Mouse (Mus musculus) regulatory T cell (primary cell): ENCODE results near the gene Spef2.

Experiments
- in situ Hi-C: fragments of 300-600 bp; cut with MboI, MseI; formaldehyde crosslinking; loops from one replicate; pipeline ENCODE4 v1.15.1; 2025; ENCODE audit warnings: high pct_unique_total_duplicates

Gene Spef2

DNA sequence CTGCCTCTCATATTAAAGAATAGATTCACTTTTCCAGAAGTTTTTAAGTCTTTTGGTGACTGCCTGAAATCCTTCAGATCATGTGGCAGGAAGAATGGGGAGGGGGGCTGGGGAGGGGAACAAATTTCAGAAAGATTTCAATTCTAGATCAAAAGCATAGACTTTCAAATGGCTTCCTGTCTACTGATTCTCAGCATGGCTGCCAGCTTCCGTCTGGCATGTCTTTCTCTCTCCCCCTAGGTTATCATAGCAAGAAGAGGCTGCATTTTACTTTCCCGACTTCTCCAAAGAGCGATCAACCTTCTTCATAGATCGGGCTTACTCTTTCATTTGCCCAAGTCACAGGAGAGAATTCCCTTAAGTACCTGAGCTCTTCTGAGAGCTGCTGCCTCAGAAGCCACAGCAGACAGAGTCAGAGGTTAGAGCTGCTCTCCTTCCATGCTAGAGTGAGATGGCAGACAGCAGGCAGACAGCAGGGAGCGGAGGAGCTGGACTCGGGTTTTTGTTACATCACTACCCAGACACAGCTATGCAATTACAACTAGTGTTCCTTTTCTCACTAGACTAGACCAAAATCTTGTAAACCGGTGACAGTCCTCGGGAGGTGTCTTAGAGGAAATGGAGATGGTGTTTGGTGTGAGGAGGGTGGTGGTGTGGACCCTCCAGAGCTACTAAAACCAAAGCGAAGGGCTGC lies 71.2 kb downstream of the Spef2 start:
- in situ Hi-C loops, result no loop called here

DNA sequence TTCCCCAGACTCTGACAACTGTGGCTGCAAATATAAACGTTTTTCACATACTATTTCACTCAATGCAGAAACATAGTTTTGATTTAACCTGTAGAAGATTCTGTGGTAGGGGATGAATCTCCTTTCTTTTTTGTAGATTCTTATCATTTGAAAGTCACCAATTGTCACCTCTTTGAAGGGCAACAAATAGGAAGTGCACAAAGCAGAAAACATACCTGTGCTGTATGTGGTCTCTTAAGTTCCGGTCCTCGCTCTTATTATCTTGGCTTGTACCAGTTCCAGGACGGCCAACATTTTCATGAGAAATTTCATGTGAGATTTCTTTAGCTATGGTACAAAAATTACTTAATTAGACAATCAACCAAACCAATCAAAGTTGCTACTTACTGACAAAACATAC lies 80.1 kb downstream of the Spef2 start:
- in situ Hi-C loops, result loop anchor here (5.0 kb wide), 1 partner anchor 39 kb away; no protein-coding TSS in a partner anchor

DNA sequence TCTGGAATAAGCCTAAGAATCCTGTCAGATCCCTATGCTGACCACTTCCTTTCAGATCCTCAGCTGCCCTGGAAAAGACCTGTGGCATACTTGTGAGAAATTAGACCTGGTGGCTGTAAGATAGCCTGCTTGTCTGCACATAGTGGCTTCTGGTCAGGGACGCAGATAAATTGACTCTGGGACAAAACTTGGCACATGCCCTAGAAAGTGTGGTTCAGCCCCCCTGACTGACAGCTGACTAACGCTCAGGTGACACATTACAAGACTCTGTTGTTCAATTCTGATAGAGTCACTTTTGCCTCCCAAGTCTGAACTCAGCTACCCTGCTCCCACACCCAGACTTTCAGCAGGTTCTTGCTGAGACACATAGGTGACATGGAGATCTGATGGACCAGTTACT lies 83.7 kb downstream of the Spef2 start:
- in situ Hi-C loops, result loop anchor here (5.0 kb wide), 2 partner anchors 42 to 208 kb away; no protein-coding TSS in a partner anchor

DNA sequence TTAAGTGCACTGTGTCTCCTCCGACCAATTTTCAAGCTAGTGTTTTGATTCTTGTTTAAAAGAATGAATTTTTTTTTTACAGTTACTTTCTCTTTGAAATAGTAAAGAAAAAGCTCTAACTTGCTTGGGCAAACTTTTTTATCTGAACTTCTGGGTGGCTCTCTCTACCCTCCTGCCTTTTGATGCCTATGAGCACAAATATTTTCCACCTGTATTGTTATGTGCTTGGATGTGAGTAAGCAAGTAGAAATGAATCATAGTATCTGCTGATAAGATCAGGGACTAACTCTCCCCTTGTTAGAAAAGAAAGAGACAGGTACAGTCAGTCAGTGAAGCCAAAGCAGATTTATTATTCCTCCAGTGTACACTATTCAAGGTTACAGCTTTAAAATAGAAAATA lies 87.5 kb downstream of the Spef2 start:
- in situ Hi-C loops, result loop anchor here (5.0 kb wide), 1 partner anchor 204 kb away; no protein-coding TSS in a partner anchor

DNA sequence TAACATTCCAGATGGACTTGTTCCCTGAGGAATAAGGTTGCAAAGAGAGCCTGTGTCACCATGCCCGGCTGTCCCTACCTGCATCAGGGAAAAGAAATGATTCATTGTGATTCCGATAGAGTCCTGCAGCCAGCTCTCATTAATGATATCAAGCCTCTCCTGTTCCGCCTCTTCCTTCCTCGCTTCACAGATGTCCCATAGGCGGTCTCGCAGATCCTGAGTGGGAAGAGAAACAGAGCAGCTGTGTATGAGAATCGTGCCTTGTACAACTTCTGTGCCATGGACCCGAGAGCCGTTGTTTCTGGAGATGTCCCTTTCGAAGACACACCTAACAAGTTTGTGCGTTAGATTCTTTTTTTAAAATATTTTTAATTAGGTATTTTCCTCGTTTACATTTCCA lies 114.2 kb downstream of the Spef2 start:
- in situ Hi-C loops, result no loop called here

DNA sequence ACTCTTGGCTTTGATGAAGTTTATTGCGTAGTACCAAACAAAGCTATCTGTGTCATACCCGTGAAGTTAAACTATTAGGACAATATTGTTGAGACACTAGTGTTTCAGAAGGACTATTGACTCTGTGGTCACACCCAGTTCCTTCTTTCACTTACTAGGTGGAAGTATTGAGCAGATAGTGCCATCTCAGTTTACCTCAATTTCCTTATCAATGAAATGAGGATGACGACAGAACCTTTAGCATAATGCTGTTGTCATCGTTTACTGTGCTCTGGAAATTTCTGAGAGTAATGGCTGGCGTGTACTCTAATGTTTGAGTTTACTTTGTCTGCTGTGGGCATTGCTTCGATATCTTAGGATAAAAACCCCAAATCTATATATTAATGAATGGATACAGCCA lies 117.0 kb downstream of the Spef2 start:
- in situ Hi-C loops, result no loop called here

DNA sequence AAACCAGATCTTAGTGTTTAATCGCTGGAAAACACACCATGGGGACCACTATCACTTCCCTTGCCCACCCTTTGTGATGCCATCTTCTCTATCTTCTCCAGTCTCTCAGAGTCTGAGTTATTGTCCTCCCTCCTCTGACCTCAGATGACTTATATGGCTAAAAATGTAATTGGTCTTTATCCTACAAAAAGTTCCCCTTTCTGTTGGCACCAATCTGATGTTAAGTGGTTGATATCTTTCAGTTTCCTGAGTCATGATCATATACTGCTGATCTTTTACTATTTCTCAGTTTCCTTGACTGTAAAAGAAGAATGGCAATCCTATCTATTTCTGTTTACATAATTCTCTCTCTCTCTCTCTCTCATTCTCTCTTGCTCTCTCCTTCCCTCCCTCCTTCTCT lies 119.0 kb downstream of the Spef2 start:
- in situ Hi-C loops, result no loop called here

DNA sequence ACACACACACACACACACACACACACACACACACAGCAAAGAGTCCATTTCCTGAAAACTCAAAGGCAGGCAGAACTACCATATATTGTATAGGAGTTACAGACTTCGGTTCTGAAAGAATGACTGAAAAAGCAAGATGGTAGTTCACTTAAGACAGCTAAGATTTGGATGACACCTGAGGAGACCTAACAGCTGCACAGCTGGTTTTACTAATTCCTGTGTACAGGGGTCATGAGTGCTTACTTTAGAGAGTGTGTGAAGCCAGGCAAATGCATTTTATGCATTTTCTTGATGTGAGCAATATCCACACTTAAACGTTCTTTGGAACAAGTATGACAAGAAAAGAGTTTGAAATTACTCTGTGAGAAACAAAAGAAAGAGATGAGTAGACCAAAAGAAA lies 124.0 kb downstream of the Spef2 start:
- in situ Hi-C loops, result loop anchor here (25.0 kb wide), 1 partner anchor 688 kb away; no protein-coding TSS in a partner anchor

DNA sequence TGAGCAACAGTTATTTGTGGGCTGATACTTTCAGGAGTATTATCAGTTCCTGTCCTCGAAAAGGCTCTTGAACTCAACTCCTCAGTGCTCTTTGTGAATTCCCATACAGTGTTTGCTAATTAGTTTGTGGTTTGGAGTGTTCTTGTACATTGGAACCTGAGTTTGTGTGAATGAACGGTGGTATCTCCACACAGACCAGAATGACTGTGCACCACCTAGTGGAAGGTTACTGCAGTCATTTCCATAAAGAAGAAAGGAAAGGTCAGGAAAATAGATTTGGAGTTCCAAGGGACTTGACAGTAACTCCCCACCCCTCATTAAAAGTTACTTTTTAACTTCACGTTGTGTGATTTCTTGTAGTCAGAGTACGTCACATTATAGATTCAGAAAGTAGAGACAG lies 140.5 kb downstream of the Spef2 start:
- in situ Hi-C loops, result loop anchor here (10.0 to 25.0 kb wide), 2 partner anchors 153 to 704 kb away; no protein-coding TSS in a partner anchor

DNA sequence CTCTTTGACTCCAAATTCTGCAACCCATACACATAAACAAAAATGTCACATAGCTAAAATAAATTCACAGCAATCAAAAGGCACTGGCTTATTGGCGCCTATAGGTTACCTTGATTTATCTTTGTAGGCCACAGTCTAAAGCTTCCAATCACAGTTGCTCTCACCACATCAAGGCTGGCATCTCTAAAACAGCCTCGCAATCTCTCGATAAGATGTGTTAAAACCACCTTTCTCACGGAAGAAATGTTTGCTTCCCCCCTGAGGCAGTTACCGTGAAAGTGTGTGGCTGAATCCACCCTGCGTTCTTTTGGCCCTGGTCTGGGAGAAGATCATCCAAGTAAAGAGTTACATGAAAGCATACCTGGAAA lies 148.6 kb downstream of the Spef2 start:
- in situ Hi-C loops, result loop anchor here (5.0 to 25.0 kb wide), 3 partner anchors 47 to 712 kb away; no protein-coding TSS in a partner anchor

DNA sequence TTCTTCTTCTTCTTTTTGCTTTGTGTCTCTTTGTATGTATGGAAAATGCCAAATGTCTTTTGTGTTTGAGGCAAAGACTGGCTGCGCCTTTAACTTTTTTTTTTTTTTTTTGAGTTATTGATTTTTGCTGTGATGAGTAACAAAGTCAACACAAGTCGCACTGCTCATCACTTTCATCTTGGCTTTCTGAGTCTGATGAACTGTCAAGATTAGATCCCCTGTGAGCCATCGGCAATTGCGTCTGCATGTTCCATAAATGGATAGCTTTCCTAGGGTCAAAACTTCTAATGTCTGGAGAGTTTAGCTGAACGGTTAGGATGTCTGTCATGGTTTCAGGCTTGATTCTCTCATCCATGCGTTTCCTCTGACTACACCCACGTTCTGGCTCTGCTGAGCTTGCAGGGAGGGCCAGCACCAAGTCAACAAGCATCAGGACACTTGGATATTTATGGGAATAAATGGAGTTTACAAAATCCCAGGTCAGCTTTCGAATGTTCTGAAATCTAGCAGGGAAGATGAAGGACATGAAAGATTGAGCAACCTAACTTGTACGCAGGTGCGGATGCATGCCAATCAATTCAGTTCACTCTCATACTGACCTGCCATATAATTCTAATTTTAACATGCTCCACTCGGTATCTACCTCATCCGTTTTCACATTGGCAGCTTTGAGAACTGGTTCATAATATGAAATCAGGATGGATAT lies 149.1 kb downstream of the Spef2 start:
- in situ Hi-C loops, result loop anchor here (5.0 to 25.0 kb wide), 4 partner anchors 48 to 713 kb away; partner anchors contain the start of gene Spef2

DNA sequence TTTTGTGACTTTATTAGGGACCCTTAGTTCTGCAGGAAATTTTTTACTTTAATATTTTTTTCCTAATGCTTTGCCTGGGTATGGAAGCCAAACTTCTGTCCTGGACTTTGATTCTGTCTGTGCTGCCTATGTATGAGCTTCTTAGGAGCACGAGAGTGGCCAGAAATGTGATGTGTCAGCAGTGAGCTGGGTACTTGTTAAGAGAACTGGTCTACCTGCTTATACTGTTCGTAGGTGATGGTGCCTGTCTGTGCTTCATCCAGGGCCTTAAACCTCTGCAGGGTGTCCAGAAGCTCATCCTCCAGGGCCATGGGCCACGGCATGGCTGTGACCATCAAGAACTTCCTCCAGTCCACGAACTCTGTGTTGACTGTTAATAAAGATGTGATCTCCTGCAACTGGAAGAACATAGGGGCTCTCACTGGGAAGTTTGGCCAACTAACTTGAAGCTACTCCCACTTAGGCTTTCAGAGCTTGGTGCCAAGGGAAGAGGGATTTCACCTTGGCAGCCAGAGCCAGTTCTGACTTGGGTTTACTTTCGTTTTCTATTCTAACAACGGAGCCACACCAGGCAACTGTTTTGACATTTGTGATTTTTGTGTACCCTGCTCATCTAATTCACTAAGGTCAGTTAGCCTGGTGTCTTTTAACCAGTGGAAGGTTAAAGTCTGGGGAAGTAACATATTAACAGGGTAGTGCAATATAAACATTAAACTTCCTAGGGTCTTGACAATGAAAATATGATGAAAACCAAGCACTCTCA lies 152.2 kb downstream of the Spef2 start:
- in situ Hi-C loops, result loop anchor here (10.0 kb wide), 1 partner anchor 148 kb away; the partner anchor contains the start of gene Spef2

DNA sequence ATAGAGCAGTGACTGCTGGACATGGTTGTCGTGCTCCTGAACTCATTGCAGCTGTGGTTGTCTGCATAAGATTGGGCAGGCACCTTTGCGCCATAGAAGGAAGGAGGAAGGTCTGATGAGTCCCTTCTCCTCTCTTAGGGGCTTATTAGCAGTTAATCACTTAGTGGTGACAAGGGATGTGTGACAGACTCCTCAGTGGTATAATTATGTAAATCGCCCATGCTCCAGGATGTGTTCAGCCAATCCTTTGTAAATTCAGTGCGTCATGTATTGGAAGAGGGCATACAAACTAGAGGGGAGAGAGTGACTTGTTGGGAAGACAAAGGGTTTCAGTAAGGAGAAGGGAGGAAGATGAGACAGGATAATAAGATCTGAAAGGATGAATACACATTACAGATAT lies 158.7 kb downstream of the Spef2 start:
- in situ Hi-C loops, result loop anchor here (10.0 kb wide), 1 partner anchor 155 kb away; the partner anchor contains the start of gene Spef2

DNA sequence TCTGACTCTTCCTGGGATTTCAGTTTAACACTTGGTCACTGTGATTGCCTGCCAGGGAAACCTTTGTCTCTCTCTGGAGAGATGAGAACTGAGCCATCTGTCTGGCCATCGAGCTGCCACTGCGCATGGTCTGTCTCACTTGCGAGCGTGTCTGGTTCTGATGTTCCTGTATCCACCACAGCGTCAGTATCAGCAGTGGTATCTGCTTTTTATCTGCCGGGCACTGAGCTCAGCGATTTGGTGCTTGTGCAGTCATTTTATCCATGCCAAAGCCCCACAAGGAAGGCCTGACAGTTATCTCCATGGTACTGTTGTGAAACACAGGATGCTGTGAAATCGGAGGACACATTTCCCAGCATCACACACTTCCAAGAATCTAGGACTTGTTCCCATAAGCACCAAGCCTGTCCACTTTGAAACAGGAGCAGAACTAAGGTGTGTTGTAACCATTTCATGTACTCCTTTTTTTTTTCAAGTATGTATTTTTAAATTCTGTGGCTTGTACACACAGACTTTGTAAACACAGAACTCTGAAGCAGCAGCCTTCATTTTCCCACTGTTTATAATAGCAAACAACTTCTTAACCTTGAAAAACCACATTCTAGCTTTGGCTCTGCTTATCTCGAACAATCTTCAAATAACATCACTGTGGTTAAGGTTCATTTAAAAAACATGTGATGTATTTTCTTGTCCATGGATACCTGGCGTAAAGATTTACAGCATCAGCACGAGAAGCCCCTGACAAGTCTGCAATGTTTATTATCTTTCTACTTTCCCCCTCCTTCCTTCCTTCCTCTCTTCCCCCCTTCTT lies 168.0 kb downstream of the Spef2 start:
- in situ Hi-C loops, result no loop called here

DNA sequence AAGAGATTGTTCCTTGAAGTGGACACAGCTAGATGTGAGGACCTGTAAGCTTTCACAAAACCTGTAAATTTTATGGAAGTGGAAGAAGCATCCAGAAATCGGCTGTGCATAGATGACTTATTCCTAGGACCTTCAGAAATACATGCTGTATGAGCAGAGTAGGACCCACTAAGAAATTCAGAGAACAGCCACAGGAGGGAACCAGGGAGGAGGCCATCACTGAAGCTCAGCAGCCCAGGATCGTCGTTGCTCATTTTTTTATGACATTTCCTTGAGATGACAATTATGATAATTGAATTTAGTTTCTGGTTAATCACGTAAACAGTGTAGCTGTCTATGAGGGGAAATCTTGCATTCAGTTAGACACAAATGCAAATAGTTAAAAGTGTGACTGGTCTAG lies 171.4 kb downstream of the Spef2 start:
- in situ Hi-C loops, result no loop called here

DNA sequence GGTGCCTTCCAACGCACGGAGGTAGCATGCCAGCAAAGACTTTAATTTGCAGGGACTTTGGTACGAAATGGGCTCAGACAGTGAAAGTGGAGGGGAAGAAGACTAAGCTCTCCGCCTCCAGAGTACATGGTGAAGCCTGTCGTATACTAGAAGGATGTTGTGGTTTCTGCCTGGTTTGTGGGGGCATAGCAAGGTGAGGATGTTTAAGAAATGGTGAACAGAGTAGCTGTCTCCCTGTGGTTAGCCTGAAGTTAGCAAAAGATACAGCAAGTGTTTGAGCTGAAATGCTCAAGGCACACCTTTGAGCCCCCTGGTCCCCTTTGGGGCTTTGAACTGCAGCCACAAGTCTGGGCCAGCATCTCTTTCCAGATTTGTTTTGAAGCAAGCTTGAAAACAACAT lies 173.9 kb downstream of the Spef2 start:
- in situ Hi-C loops, result no loop called here

DNA sequence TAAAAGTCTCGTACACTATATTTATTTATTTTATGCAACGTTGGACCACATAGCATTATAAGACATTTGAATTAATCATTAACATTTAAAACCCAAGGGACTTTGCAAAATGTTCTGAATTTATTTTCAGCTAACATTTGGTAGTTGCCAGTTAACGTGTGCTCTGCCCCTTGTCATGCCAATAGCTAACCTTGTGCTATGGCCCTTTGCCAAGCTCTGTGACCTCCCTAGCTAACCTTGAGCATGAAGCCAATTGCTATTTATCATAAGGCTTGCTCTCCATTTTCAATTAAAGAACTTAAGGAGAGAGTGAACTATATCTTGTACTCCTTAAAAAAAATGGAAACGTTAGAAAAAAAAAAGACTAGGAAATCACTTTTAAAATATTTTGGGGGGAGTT lies 175.3 kb downstream of the Spef2 start:
- in situ Hi-C loops, result no loop called here

DNA sequence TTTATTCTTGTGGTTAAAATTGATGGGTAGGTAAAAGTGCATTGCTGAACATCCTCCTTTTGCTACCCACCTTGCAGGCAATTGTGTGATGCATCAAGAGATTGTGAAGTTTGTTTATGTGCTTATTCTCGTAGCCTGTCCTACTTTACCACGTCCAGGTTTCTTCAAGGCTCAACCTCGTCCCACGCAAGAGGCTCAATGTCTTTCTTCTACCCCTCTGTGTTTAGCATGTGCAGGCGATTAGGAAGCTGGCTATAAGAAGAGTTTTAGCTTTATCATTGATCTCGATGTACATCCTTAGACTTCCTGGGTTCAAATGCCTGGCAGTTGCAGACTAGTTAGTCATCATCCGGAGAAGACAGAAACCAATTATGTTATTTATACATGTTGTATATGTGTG lies 176.0 kb downstream of the Spef2 start:
- in situ Hi-C loops, result no loop called here

DNA sequence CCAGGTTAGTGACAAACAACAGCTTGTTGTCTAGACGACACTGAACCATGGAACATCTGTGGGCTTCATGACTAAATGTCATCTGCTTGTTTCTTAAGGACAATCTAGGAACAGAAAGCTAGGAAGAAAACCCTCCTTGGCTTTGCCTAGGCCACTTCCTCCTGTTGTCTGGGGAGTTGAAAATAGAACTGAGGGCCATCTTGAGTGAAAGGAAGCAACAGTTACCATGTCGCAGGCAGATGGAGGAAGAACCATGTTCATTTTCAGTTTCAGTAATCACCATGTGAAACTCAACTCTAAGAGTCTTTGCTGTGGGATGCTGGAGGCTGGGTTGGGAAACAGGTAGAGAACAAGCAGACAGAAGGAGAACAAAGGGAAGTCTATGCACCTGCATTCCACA lies 176.8 kb downstream of the Spef2 start:
- in situ Hi-C loops, result no loop called here

DNA sequence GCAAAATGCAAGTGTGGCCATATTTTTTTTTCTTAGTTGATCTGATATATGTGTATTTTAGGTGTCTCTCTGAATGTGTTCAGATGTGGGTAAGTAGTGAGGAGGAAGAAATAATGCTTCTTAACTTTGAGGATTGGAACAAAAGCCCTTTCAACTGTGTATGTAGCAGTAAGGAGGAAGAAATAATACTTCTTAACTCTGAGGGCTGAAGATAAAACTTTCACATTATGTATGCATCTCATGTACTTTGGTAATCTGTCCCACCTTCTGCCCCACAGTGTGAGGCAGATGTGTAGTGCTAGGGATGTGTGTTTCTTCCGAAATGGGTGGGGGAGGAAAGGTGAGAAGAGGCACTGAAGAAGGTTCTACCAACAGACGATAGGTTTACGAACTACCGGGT lies 181.4 kb downstream of the Spef2 start:
- in situ Hi-C loops, result loop anchor here (5.0 to 10.0 kb wide), 3 partner anchors 105 to 507 kb away; no protein-coding TSS in a partner anchor

DNA sequence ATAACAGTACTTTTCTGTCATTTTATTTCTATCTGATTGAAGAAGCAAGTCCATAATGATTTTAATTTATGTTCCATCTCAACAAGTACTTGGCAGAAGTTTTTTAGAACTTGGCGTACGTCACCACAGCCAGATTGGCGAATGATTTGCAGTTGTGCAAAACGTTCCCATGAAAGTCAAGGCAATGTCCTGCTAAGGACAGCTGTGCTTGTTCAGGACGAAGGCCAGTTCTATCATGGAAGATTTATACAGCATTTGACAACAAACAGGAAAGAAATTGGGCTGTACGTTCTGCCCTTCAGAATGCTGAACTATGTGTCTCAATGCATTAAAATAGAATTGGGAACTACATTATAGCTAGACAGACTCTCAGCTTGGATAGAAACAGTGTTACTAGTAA lies 183.3 kb downstream of the Spef2 start:
- in situ Hi-C loops, result loop anchor here (5.0 to 10.0 kb wide), 3 partner anchors 103 to 509 kb away; no protein-coding TSS in a partner anchor
